Mouse (Mus musculus) NIH3T3 (cell line): ENCODE results near the gene Epb41l1.

Source experiments
- DNase-seq: peaks from one replicate; pipeline ENCODE4 v3.0.0-alpha.2; 2012; ENCODE audit warnings: low read depth

Epb41l1 gene

GRCm38 (mm10) chr2:156425618-156426017, 4.9 kb downstream of the Epb41l1 start:
- DNase-seq, result no peak

GRCm38 (mm10) chr2:156426151-156426550, 5.4 kb downstream of the Epb41l1 start:
- no peak for DNase-seq

- no peak for DNase-seq
Observed at GRCm38 (mm10) chr2:156429836-156430235, 9.1 kb downstream of the Epb41l1 start.

- DNase-seq, result peak; percentile 81
Observed at GRCm38 (mm10) chr2:156430326-156430725, 9.6 kb downstream of the Epb41l1 start.

GRCm38 (mm10) chr2:156431409-156431808, 10.7 kb downstream of the Epb41l1 start:
- DNase-seq, result no peak

- no peak for DNase-seq
Observed at GRCm38 (mm10) chr2:156432086-156432485, 11.4 kb downstream of the Epb41l1 start.

GRCm38 (mm10) chr2:156432874-156433868, 12.5 kb downstream of the Epb41l1 start:
- peak; percentile 57 for DNase-seq

- no peak for DNase-seq
Observed at GRCm38 (mm10) chr2:156437637-156438036, 16.9 kb downstream of the Epb41l1 start.

- peak; percentile 33 for DNase-seq
Observed at GRCm38 (mm10) chr2:156439666-156440462, 19.2 kb downstream of the Epb41l1 start.

- no peak for DNase-seq
Observed at GRCm38 (mm10) chr2:156441909-156442308, 21.2 kb downstream of the Epb41l1 start.

GRCm38 (mm10) chr2:156443323-156443722, 22.6 kb downstream of the Epb41l1 start:
- no peak for DNase-seq

- no peak for DNase-seq
Observed at GRCm38 (mm10) chr2:156446489-156447035, 25.9 kb downstream of the Epb41l1 start.

GRCm38 (mm10) chr2:156447413-156448295, 26.9 kb downstream of the Epb41l1 start:
- DNase-seq, result no peak

- DNase-seq, result no peak
Observed at GRCm38 (mm10) chr2:156451225-156452148, 30.8 kb downstream of the Epb41l1 start.

- DNase-seq, result no peak
Observed at GRCm38 (mm10) chr2:156452149-156452536, 31.4 kb downstream of the Epb41l1 start.

- DNase-seq, result peak; percentile 87
Observed at GRCm38 (mm10) chr2:156453822-156454221, 33.1 kb downstream of the Epb41l1 start.

- DNase-seq, result peak; percentile 23
Observed at GRCm38 (mm10) chr2:156455508-156456108, 34.9 kb downstream of the Epb41l1 start.

GRCm38 (mm10) chr2:156456386-156457342, 36.0 kb downstream of the Epb41l1 start:
- peak; percentile 72 for DNase-seq

GRCm38 (mm10) chr2:156457343-156457717, 36.6 kb downstream of the Epb41l1 start:
- peak; percentile 43 for DNase-seq
